Mouse (Mus musculus): ENCODE data around the gene Yju2. TPM values are rescaled to one million over a fixed set of nuclear protein-coding genes. Genes with fewer than 3 reads are reported as not detected.
A peak's percentile ranks its signal among the peaks of the same experiment; 100 is the strongest.

The Yju2 gene
- polyA plus RNA-seq, 1 experiment from 2014 or later: 19.5 TPM

GRCm38 (mm10) chr17:55986030-55986961 is 27.4 kb downstream of the Yju2 start, which contains the start of gene Fsd1:
TSS of gene Fsd1 (plus strand) at chr17:55986509.
- Histone ChIP-seq H3K4me2 (peak within 1 kb of the TSS; percentile 65), H3K36me3 (peaks cover 19% of the 10 kb centered on the region; the same call in 1 of the 2 replicates), H3K9me3 (replicated peaks) (no peaks in the 10 kb centered on the region), H3K27ac (replicated peaks) (peak within 1 kb of the TSS; percentile 75), H3K9ac (replicated peaks) (peak within 1 kb of the TSS; percentile 64), H3K4me1 (peaks cover 15% of the 10 kb centered on the region), H3K4me3 (replicated peaks) (peak within 1 kb of the TSS; percentile 70), H3K27me3 (replicated peaks) (no peaks in the 10 kb centered on the region)
- peak; percentile 91 for ATAC-seq (ENCODE audit: low FRiP score)
- 9% methylated on average over 30 of the region's 35 CpGs for WGBS

GRCm38 (mm10) chr17:55990278-55990898 is 31.5 kb downstream of the Yju2 start:
- no peak overlapping the region for H3K27ac ChIP-seq (replicated peaks)
- no peak overlapping the region for H3K4me3 ChIP-seq (replicated peaks)
- no peak overlapping the region for H3K4me2 ChIP-seq
- peaks cover 55% of the 10 kb centered on the region for H3K36me3 ChIP-seq
- H3K27me3 ChIP-seq (replicated peaks): no peaks in the 10 kb centered on the region
- no peaks in the 10 kb centered on the region for H3K9me3 ChIP-seq (replicated peaks)
- no peak for ATAC-seq (ENCODE audit: low FRiP score)
- H3K4me1 ChIP-seq: peaks cover 15% of the 10 kb centered on the region
- 88% methylated on average over 8 of the region's 8 CpGs for WGBS
- H3K9ac ChIP-seq (replicated peaks): no peak overlapping the region

- Histone ChIP-seq H3K27ac (replicated peaks) (no peak overlapping the region), H3K4me1 (no peaks in the 10 kb centered on the region), H3K36me3 (peaks cover 52% of the 10 kb centered on the region), H3K9me3 (replicated peaks) (no peaks in the 10 kb centered on the region), H3K27me3 (replicated peaks) (peaks cover 16% of the 10 kb centered on the region), H3K4me2 (no peak overlapping the region), H3K4me3 (replicated peaks) (no peak overlapping the region), H3K9ac (replicated peaks) (no peak overlapping the region)
- no peak for ATAC-seq (ENCODE audit: low FRiP score)
- 87% methylated on average over 15 of the region's 15 CpGs for WGBS
Observed at GRCm38 (mm10) chr17:55996007-55996406, 37.1 kb downstream of the Yju2 start.

GRCm38 (mm10) chr17:55999794-56000499 is 41.0 kb downstream of the Yju2 start:
- peaks cover 20% of the 10 kb centered on the region for H3K36me3 ChIP-seq
- H3K4me3 ChIP-seq (replicated peaks): no peak overlapping the region
- 10% methylated on average over 30 of the region's 30 CpGs for WGBS
- peaks cover 21% of the 10 kb centered on the region for H3K27me3 ChIP-seq (replicated peaks)
- H3K27ac ChIP-seq (replicated peaks): no peak overlapping the region
- H3K9ac ChIP-seq (replicated peaks): no peak overlapping the region
- 0 out of 2 replicates have a peak, but pooled peaks have one; percentile 3 for ATAC-seq (ENCODE audit: low FRiP score)
- peak overlapping the region; percentile 26; the same call in 1 of the 2 replicates for H3K4me2 ChIP-seq
- H3K4me1 ChIP-seq: no peaks in the 10 kb centered on the region
- H3K9me3 ChIP-seq (replicated peaks): no peaks in the 10 kb centered on the region

GRCm38 (mm10) chr17:56003000-56003399 is 44.1 kb downstream of the Yju2 start:
- 92% methylated on average over 3 of the region's 3 CpGs for WGBS
- Histone ChIP-seq H3K27ac (replicated peaks) (no peak overlapping the region), H3K4me2 (no peak overlapping the region), H3K9ac (replicated peaks) (no peak overlapping the region), H3K9me3 (replicated peaks) (no peaks in the 10 kb centered on the region), H3K4me1 (peaks cover 7% of the 10 kb centered on the region), H3K36me3 (no peaks in the 10 kb centered on the region), H3K4me3 (replicated peaks) (no peak overlapping the region), H3K27me3 (replicated peaks) (peaks cover 21% of the 10 kb centered on the region)
- ATAC-seq (ENCODE audit: low FRiP score): no peak

- no peak within 1 kb of the TSS for H3K4me3 ChIP-seq (replicated peaks)
- H3K9me3 ChIP-seq (replicated peaks): no peaks in the 10 kb centered on the region
- H3K27ac ChIP-seq (replicated peaks): no peak within 1 kb of the TSS
- WGBS: 57% methylated on average over 13 of the region's 13 CpGs
- H3K4me1 ChIP-seq: peaks cover 20% of the 10 kb centered on the region
- H3K27me3 ChIP-seq (replicated peaks): peaks cover 9% of the 10 kb centered on the region; the same call in 1 of the 2 replicates
- no peak within 1 kb of the TSS for H3K9ac ChIP-seq (replicated peaks)
- H3K4me2 ChIP-seq: peak within 1 kb of the TSS; percentile 2; the same call in 1 of the 2 replicates
- ATAC-seq (ENCODE audit: low FRiP score): no peak
- no peaks in the 10 kb centered on the region for H3K36me3 ChIP-seq
Observed at GRCm38 (mm10) chr17:56005415-56006061, 46.6 kb downstream of the Yju2 start, which contains the start of the genes Stap2 and Mpnd. TSS of gene Stap2 (minus strand) at chr17:56005584. TSS of gene Mpnd (plus strand) at chr17:56005711.

GRCm38 (mm10) chr17:56006956-56007355 is 48.1 kb downstream of the Yju2 start:
- H3K36me3 ChIP-seq: peaks cover 8% of the 10 kb centered on the region
- 0 out of 2 replicates have a peak, but pooled peaks cover 3% of the 10 kb centered on the region for H3K27me3 ChIP-seq (replicated peaks)
- H3K4me1 ChIP-seq: peaks cover 34% of the 10 kb centered on the region
- H3K9ac ChIP-seq (replicated peaks): no peak overlapping the region
- ATAC-seq (ENCODE audit: low FRiP score): no peak
- H3K27ac ChIP-seq (replicated peaks): peak overlapping the region; percentile 98; the same call in 1 of the 2 replicates
- no peak overlapping the region for H3K4me3 ChIP-seq (replicated peaks)
- H3K9me3 ChIP-seq (replicated peaks): no peaks in the 10 kb centered on the region
- WGBS: 54% methylated on average over 10 of the region's 10 CpGs
- H3K4me2 ChIP-seq: no peak overlapping the region

- ATAC-seq (ENCODE audit: low FRiP score): peak; percentile 9
- Histone ChIP-seq H3K9me3 (replicated peaks) (no peaks in the 10 kb centered on the region), H3K9ac (replicated peaks) (peak overlapping the region; percentile 97), H3K4me1 (peaks cover 40% of the 10 kb centered on the region), H3K27ac (replicated peaks) (peak overlapping the region; percentile 98), H3K36me3 (peaks cover 15% of the 10 kb centered on the region), H3K4me3 (replicated peaks) (peak overlapping the region; percentile 90), H3K27me3 (replicated peaks) (0 out of 2 replicates have a peak, but pooled peaks cover 3% of the 10 kb centered on the region), H3K4me2 (peak overlapping the region; percentile 99)
- WGBS: 29% methylated on average over 14 of the region's 14 CpGs
Observed at GRCm38 (mm10) chr17:56007444-56008355, 48.8 kb downstream of the Yju2 start.

- H3K9me3 ChIP-seq (replicated peaks): no peaks in the 10 kb centered on the region
- peak overlapping the region; percentile 99 for H3K4me2 ChIP-seq
- H3K36me3 ChIP-seq: peaks cover 21% of the 10 kb centered on the region
- no peaks in the 10 kb centered on the region for H3K27me3 ChIP-seq (replicated peaks)
- peaks cover 40% of the 10 kb centered on the region for H3K4me1 ChIP-seq
- WGBS: under 1% methylated on average over 21 of the region's 21 CpGs
- peak overlapping the region; percentile 90 for H3K4me3 ChIP-seq (replicated peaks)
- H3K9ac ChIP-seq (replicated peaks): peak overlapping the region; percentile 97
- ATAC-seq (ENCODE audit: low FRiP score): peak; percentile 94
- H3K27ac ChIP-seq (replicated peaks): peak overlapping the region; percentile 98
Observed at GRCm38 (mm10) chr17:56008356-56009087, 49.6 kb downstream of the Yju2 start.
